Mouse (Mus musculus): Measurements from ENCODE around the gene Hdac5. TPM values are rescaled to one million over a fixed set of nuclear protein-coding genes. Genes with fewer than 3 reads are reported as not detected.

Hdac5 gene
- total RNA-seq, 2 experiments from 2014 or later, result 59.5 to 65.6 TPM

GRCm38 (mm10) chr11:102244926-102245449 is 15.0 kb upstream of the Hdac5 start:
- intact Hi-C loops (cut with DNase I; ENCODE audit: low total_unique reads), result no loop called here
- peak; percentile 69 for DNase-seq

DNA sequence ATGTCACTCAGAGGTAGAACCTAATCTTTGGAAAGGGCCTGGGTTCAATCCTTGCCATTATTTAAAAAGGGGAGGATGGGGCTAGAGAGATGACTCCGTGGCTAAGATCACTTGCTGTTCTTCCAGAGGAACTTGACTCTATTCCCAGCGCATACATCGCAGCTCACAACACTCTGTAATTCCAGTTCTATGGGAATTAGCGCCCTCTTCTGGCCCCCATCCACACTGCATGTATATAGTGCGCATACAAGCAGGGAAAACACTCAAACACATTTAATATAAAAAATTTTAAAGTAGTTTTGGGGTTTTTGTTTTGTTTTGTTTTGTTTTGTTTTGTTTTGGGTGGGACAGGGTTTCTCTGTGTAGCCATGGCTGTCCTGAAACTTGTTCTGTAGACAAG is 11.9 kb upstream of the Hdac5 start:
- intact Hi-C loops (cut with DNase I; ENCODE audit: low total_unique reads), result no loop called here

GRCm38 (mm10) chr11:102241246-102241645 is 11.3 kb upstream of the Hdac5 start:
- no peak for DNase-seq
- intact Hi-C loops (cut with DNase I; ENCODE audit: low total_unique reads), result no loop called here

More for the DNA sequence above, 11.9 kb upstream of the Hdac5 start:
- DNase-seq, result no peak

GRCm38 (mm10) chr11:102240636-102241035 is 10.7 kb upstream of the Hdac5 start:
- DNase-seq, result no peak
- intact Hi-C loops (cut with DNase I; ENCODE audit: low total_unique reads), result no loop called here

DNA sequence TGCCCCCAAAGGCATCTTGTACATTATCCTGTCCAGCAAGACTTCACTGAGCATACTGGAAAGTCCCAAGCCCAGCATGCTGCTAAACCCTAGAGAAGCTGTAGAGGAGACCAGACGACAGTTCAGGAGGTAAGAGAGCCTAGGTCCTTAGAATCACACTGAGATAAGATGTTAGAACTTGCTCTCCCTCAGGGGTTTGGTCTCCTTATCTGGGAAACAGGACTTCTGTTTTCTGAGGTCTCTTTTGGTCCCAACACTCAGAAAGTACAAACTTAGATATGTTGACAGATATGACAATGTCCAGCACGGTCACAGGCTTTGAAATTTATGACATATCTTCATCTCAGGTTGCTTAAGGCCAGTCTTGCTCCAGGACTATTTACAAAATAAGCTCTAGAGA is 6.1 kb upstream of the Hdac5 start:
- intact Hi-C loops (cut with DNase I; ENCODE audit: low total_unique reads), result no loop called here
- DNase-seq, result no peak

GRCm38 (mm10) chr11:102229331-102229953 is 524 bp downstream of the Hdac5 start:
- intact Hi-C loops (cut with DNase I; ENCODE audit: low total_unique reads), result loop anchor here (5.0 kb wide), 1 partner anchor 37 kb away; no protein-coding TSS in a partner anchor
- no peak for DNase-seq

GRCm38 (mm10) chr11:102228646-102229268 is 1.2 kb downstream of the Hdac5 start:
- DNase-seq, result no peak
- intact Hi-C loops (cut with DNase I; ENCODE audit: low total_unique reads), result loop anchor here (5.0 kb wide), 1 partner anchor 36 kb away; no protein-coding TSS in a partner anchor

- no peak for DNase-seq
- intact Hi-C loops (cut with DNase I; ENCODE audit: low total_unique reads), result loop anchor here (5.0 kb wide), 1 partner anchor 36 kb away; no protein-coding TSS in a partner anchor
Measured at GRCm38 (mm10) chr11:102228191-102228545, 1.8 kb downstream of the Hdac5 start.

GRCm38 (mm10) chr11:102227270-102228190 is 2.4 kb downstream of the Hdac5 start:
- DNase-seq, result no peak
- intact Hi-C loops (cut with DNase I; ENCODE audit: low total_unique reads), result loop anchor here (5.0 kb wide), 1 partner anchor 35 kb away; no protein-coding TSS in a partner anchor

DNA sequence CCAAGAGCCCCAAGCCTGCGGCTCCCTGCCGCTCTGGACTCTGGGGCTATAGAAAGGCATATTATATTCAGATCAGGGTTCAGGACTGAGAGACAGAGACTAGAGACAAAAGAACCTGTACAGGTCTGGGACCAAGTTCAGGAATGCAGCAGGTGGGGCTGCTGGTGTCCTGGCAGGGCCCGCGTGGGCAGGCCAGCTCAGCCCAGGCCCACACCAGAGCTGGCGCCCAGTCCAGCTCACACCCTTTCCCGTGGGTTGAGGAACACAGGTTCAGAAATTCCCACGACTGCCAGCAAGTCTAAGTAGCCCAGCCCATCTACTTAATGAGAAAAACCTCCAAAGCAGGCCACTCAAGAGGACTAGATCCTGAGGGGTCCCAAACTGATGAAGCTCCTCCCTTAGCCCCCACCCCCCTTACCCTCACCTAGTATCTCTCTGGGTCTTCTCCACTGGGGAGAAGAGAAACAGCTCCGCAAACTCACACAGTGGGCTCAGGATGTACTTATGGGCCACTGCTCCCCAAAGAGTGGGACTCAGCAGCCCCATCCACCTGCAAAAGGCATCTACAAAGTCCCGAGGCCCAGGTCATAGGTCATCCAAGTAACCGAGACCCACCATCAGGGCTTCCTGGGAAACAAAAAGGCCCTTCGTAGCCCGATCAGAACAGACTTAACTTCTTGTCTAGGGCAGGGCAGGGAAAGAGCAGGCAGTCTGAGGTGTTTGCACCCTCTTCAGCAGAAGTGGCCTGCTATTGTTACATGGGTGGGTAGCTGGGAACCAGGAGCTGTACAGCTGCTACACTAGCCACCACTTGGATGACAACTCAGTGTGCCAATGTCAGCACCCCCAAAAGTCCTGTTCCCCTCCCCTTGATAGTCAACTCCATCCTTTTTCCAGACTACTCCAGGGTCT is 3.6 kb downstream of the Hdac5 start:
- DNase-seq, result no peak
- intact Hi-C loops (cut with DNase I; ENCODE audit: low total_unique reads), result loop anchor here (5.0 kb wide), 1 partner anchor 34 kb away; no protein-coding TSS in a partner anchor

DNA sequence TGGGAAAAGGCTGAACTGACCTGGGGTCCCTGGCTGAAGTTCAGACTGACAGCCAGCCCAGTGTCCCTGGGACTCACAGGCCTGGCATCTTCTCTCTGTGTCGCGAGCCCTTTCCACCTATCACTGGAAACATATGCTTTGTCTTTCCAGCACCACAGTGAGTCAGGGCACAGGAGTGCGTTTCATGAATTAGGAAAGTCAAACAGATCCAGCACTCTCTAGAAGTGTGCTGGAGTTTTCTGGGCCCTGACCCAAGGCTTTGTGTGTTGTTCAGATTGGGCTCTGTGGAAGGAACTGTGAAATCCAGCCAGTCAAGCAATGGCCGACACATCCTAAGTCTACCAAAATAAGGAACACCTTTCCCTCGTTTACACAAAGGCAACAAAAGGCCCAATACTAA is 4.7 kb downstream of the Hdac5 start:
- intact Hi-C loops (cut with DNase I; ENCODE audit: low total_unique reads), result loop anchor here (5.0 kb wide), 1 partner anchor 33 kb away; no protein-coding TSS in a partner anchor
- no peak for DNase-seq

DNA sequence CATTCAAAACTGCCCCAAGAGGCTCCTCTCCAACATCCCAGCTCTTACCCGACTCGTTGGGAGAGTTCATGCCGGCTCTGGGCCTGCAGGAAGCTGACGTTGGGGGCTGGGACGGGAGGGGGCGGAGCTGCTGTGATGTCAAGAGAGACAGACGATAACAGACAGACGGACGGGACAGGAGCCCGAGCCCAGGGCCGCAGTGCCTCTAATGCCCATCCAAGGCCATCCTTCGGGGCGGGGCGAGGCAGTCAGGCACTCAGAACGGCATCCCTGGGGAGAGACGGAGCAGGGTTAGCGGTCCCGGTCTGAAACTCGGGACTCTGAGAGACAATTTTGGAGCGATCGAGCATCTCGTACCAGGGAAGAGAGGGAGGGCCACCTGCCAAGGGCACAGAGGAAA is 5.3 kb downstream of the Hdac5 start:
- intact Hi-C loops (cut with DNase I; ENCODE audit: low total_unique reads), result loop anchor here (5.0 kb wide), 1 partner anchor 32 kb away; no protein-coding TSS in a partner anchor
- DNase-seq, result peak; percentile 47

- DNase-seq, result no peak
- intact Hi-C loops (cut with DNase I; ENCODE audit: low total_unique reads), result no loop called here
Measured at GRCm38 (mm10) chr11:102223166-102223565, 6.8 kb downstream of the Hdac5 start.

DNA sequence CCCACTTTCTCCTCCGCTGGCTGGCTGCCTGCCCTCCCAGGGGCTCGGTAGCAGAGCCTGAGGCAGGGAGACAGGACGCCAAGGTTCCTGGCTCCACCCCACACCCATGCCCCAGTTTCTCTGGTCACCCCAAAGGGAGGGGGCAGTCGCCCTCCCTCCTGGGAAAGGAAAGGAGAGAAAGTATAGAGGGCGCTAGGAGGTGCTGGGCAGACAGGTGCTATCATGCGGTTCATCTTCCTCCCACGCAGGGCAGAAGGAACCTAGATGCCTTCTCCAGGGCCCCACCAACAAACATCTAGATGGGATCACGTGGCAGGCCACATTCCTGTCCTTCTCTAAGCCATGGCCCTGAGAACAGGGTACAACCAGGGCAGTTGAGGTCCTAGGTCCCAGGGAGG is 8.0 kb downstream of the Hdac5 start:
- intact Hi-C loops (cut with DNase I; ENCODE audit: low total_unique reads), result no loop called here
- DNase-seq, result no peak

- no peak for DNase-seq
- intact Hi-C loops (cut with DNase I; ENCODE audit: low total_unique reads), result no loop called here
Measured at GRCm38 (mm10) chr11:102221243-102221953, 8.6 kb downstream of the Hdac5 start.

DNA sequence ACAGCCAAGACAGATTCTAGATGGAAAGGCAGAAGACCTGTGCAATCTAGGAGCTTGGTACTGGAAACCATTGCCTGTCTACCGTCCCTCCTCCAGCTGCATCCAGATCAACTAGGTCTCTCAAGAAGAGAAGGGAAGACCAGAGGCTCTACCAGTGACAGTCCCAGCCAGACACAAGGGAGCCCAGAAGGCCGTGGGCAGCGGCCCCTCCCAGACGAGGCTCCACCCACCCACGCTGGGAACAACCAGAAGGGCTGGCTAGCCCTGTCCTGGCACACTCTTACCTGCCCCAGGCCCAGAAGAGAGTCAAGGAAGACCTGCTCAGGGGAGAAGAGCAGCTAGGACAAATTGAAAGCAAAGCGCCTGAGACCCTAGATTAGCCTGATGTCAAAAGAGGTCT is 9.5 kb downstream of the Hdac5 start:
- DNase-seq, result no peak
- intact Hi-C loops (cut with DNase I; ENCODE audit: low total_unique reads), result no loop called here

GRCm38 (mm10) chr11:102219994-102220346 is 10.0 kb downstream of the Hdac5 start:
- intact Hi-C loops (cut with DNase I; ENCODE audit: low total_unique reads), result no loop called here
- DNase-seq, result peak; percentile 76

DNA sequence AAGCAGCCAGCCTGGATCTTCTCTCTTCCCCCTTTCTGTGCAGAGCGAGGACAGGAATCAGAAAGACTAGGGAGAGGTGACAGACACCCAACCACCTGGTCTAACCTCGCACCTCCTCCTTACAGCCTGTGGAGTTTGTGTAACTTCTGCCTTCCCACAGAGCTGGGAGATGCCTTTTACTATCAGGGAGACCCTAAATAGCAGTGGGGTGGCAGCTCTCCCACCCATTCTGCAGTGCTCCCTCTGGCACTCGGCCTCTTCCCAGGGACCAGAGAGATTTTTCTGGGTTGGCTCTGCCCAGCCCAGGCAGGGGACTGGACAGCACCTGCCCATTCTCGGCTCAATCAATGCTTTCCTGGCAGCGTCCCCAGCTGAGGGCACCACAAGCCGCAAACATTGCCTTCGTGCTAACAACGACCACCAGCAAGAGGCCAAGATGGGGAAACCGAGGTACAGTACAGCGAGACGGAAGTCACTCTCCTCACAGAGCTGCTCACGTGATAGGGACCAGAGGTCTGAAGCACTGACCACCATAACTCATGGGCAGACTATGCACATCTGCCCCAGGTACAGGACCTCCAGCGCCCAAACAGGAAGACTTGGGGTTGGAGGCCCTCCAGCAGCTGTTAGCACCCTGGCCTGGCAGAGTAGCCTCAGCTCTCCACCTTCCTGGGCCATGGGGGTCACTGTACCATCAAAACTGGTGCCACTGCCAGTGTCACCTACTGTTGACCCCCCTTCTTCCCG is 10.5 kb downstream of the Hdac5 start:
- DNase-seq, result no peak

More for the DNA sequence above, 10.5 kb downstream of the Hdac5 start:
- intact Hi-C loops (cut with DNase I; ENCODE audit: low total_unique reads), result no loop called here

Data from gastrocnemius, postnatal 14 days (tissue).